Mouse (Mus musculus): Measurements from ENCODE around the gene 3110009E18Rik.
A peak's percentile ranks its signal among the peaks of the same experiment; 100 is the strongest.

DNA sequence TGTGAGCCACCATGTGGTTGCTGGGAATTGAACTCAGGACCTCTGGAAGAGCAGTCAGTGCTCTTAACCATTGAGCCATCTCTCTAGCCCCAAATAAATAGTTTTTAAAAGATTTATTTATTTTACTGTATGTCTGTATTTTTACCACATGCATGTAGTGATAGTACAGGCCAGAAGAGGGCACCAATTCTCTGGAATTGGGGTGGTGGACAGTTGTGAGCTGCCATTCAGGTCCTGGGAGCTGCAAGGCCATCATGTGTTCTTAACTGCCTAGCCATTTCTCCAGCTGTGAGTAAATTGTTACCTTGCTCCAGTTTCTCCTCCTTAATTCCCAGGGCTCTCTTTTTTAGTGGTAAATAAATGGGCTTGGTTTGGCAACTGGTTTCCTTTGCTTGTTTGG lies 33.2 kb downstream of the 3110009E18Rik start:
- no peak for TF ChIP-seq POLR2A (IDR thresholded peaks at IDR 0.05; ENCODE audit: borderline replicate concordance, insufficient read depth, low read length)
- peak; percentile 49; the same call in 1 of the 2 replicates for TF ChIP-seq CTCF (IDR thresholded peaks at IDR 0.05; ENCODE audit: borderline replicate concordance, insufficient read depth, low read depth, low read length)
